Mouse (Mus musculus) liver, postnatal 0 days (tissue): ENCODE results near the gene Lmbrd2. TPM values are rescaled to one million over a fixed set of nuclear protein-coding genes. Genes with fewer than 3 reads are reported as not detected.
A peak's percentile ranks its signal among the peaks of the same experiment; 100 is the strongest.

Source experiments
- ATAC-seq: fragments of 200-750 bp; cut with Nextera tagmentation; 2 replicates; pipeline ENCODE4 v1.8.0; 2017; ENCODE audit warnings: mild to moderate bottlenecking, moderate library complexity
- DNase-seq: peaks from one replicate; pipeline ENCODE4 v3.0.0-alpha.2; 2016
- H3K27ac ChIP-seq: fragments of 300-500 bp; sonication (generic); 2 replicates; pipeline ENCODE4 v1.5.1; 2014; ENCODE audit warnings: antibody characterized with exemption, moderate library complexity, mild to moderate bottlenecking, low read depth
- H3K27me3 ChIP-seq: fragments of 300-500 bp; sonication (generic); 2 replicates; pipeline ENCODE4 v1.6.1; 2014; ENCODE audit warnings: low read length, control low read depth, mixed read lengths; ENCODE audit not compliant: insufficient read depth
- H3K36me3 ChIP-seq: fragments of 300-500 bp; sonication (generic); replicated peaks from 2 replicates; pipeline ENCODE4 v1.6.1; 2014; ENCODE audit warnings: mild to moderate bottlenecking, control low read depth, low read length, moderate library complexity, mixed read lengths; ENCODE audit not compliant: insufficient read depth
- H3K4me1 ChIP-seq: fragments of 300-500 bp; sonication (generic); 2 replicates; pipeline ENCODE4 v1.6.1; 2014; ENCODE audit warnings: antibody characterized with exemption, mild to moderate bottlenecking, control low read depth; ENCODE audit not compliant: insufficient read depth
- H3K4me2 ChIP-seq: fragments of 300-500 bp; sonication (generic); 2 replicates; pipeline ENCODE4 v1.6.1; 2014; ENCODE audit warnings: low read depth, mild to moderate bottlenecking, low read length, moderate library complexity, mixed read lengths
- H3K4me3 ChIP-seq: fragments of 300-500 bp; sonication (generic); 2 replicates; pipeline ENCODE4 v1.5.1; 2014; ENCODE audit warnings: low read depth, low read length
- H3K9ac ChIP-seq: fragments of 300-500 bp; sonication (generic); replicated peaks from 2 replicates; pipeline ENCODE4 v1.6.1; 2014; ENCODE audit warnings: mild to moderate bottlenecking, moderate library complexity
- H3K9me3 ChIP-seq: fragments of 300-500 bp; sonication (generic); 2 replicates; pipeline ENCODE4 v1.6.1; 2016; ENCODE audit warnings: mild to moderate bottlenecking, control low read depth, low read length, mixed read lengths
- CTCF ChIP-seq: sonication (generic); IDR thresholded peaks from 2 replicates; pipeline ENCODE4 v1.5.1; 2016; ENCODE audit warnings: antibody characterized with exemption, low read depth
- EP300 ChIP-seq: IDR thresholded peaks from 2 replicates; pipeline ENCODE4 v1.6.1; 2016; ENCODE audit warnings: antibody characterized with exemption, low read depth, mild to moderate bottlenecking
- WGBS: fragments of 180-500 bp; shearing (Covaris S2); extraction: QIAGEN DNeasy Blood & Tissue Kit; methylation state at CpG from one replicate; pipeline ENCODE4 v1.1.7; 2014; ENCODE audit not compliant: insufficient replicate concordance; 5-methylcytosine and 5-hydroxymethylcytosine counted together
- polyA plus RNA-seq: library from polyadenylated mRNA; unstranded; fragments of >200 nt; fragmentation: Nextera tagmentation; extraction: Ambion mirVana; gene quantifications from 2 replicates; pipeline ENCODE4 v1.2.1, GENCODE M21; 2015

Gene Lmbrd2
- polyA plus RNA-seq = 1.5 and 1.8 TPM in 2 replicates

- Histone ChIP-seq H3K4me3 (peak within 1 kb of the TSS; percentile 99), H3K27me3 (no peaks in the 10 kb centered on the region), H3K36me3 (peaks cover 5% of the 10 kb centered on the region; the same call in 1 of the 2 replicates), H3K4me2 (peak within 1 kb of the TSS; percentile 91), H3K27ac (peak within 1 kb of the TSS; percentile 86), H3K4me1 (peaks cover 20% of the 10 kb centered on the region), H3K9me3 (no peaks in the 10 kb centered on the region), H3K9ac (peak within 1 kb of the TSS; percentile 92)
- TF ChIP-seq EP300 = no peak
- no peak for TF ChIP-seq CTCF
- DNase-seq (peak; percentile 98), ATAC-seq (peak; percentile 100)
- WGBS = under 1% methylated on average over 32 of the region's 34 CpGs
Measured at GRCm38 (mm10) chr15:9140252-9140680, at the start of gene Lmbrd2. Gene Lmbrd2, plus strand, starts transcription at chr15:9140550.

- no peak for TF ChIP-seq EP300
- no peak for TF ChIP-seq CTCF
- WGBS = 70% methylated on average over 5 of the region's 5 CpGs
- H3K9me3 ChIP-seq = no peaks in the 10 kb centered on the region
- H3K27me3 ChIP-seq = no peaks in the 10 kb centered on the region
- DNase-seq (no peak), ATAC-seq (no peak)
- H3K27ac ChIP-seq = no peak overlapping the region
- H3K4me3 ChIP-seq = no peak overlapping the region
- no peak overlapping the region for H3K4me2 ChIP-seq
- peaks cover 15% of the 10 kb centered on the region for H3K4me1 ChIP-seq
- H3K9ac ChIP-seq = no peak overlapping the region
- H3K36me3 ChIP-seq = peaks cover 76% of the 10 kb centered on the region
Measured at GRCm38 (mm10) chr15:9090662-9091061, 49.7 kb upstream of the Lmbrd2 start.

DNA sequence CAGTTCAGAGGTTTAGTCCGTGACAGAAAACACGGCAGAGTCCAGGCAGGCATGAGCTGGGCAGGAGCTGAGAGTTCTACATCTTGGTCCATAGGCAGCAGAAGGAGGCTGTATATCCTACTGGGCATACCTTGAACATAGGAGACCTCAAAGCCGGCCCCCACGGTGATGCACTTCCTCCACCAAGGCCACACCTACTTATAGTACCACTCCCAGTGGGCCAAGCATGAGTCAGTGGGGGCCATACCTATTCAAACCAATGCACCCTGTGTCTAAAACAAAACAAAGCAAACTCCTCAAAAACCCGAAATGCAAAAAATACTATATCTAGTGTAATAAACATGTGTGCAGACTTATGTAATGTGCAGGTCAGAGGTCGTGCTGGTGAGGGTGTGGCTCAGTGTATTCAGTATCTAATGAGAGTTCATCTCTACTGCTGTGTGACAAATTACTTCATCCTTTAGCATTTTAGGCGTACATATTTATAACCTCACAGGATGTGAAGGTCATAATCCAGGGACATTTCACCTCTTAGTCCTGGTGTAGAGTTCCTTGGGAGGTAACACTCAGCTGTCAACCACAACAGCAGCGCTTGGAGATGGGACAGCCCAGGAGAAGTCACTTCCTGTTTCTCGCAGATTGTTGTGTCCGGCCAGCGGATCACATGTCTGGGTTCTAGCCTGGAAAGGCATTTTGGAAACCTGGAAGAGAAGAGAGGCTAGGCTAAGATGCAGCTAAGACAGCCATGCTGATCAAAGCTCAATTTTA, 46.6 kb upstream of the Lmbrd2 start:
- Histone ChIP-seq H3K9ac (no peak overlapping the region), H3K27ac (peak overlapping the region; percentile 0; the same call in 1 of the 2 replicates), H3K4me3 (no peak overlapping the region), H3K9me3 (no peaks in the 10 kb centered on the region), H3K36me3 (peaks cover 72% of the 10 kb centered on the region), H3K4me1 (peaks cover 12% of the 10 kb centered on the region), H3K27me3 (no peaks in the 10 kb centered on the region), H3K4me2 (peak overlapping the region; percentile 33; the same call in 1 of the 2 replicates)
- DNase-seq (no peak), ATAC-seq (peak; percentile 57)
- TF ChIP-seq EP300 (no peak), CTCF (no peak)
- 68% methylated on average over 11 of the region's 11 CpGs for WGBS

GRCm38 (mm10) chr15:9094366-9094750, 46.0 kb upstream of the Lmbrd2 start:
- Histone ChIP-seq H3K4me2 (peak overlapping the region; percentile 33; the same call in 1 of the 2 replicates), H3K4me1 (peaks cover 12% of the 10 kb centered on the region), H3K9ac (no peak overlapping the region), H3K27me3 (no peaks in the 10 kb centered on the region), H3K4me3 (no peak overlapping the region; the same call in 1 of the 2 replicates), H3K36me3 (peaks cover 74% of the 10 kb centered on the region), H3K9me3 (no peaks in the 10 kb centered on the region), H3K27ac (0 out of 2 replicates have a peak overlapping the region, but pooled peaks have one; percentile 0)
- 37% methylated on average over 13 of the region's 13 CpGs for WGBS
- DNase-seq (peak; percentile 65), ATAC-seq (peak; percentile 86)
- TF ChIP-seq CTCF = no peak
- TF ChIP-seq EP300 = no peak

DNA sequence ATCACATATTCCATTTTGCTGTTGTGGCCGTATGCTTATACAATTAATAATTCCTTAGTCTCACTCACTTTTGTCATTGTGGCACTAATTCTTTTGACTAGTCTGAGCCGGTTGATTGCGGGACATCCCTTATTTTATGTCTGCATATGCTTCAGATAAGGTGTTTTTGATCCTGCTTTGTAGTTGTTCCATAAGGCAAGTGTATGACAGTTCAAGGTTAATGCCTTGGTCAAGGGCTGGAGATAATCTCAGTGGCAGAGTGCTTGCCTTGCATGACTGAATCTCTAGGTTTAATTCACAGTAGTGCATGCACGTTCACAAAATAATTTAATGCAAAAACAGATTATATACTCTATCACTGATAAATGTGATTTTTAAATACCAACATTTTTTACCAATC, 43.5 kb upstream of the Lmbrd2 start:
- 77% methylated on average over 4 of the region's 4 CpGs for WGBS
- H3K27me3 ChIP-seq = no peaks in the 10 kb centered on the region

GRCm38 (mm10) chr15:9100446-9101077, 39.8 kb upstream of the Lmbrd2 start:
- DNase-seq (no peak), ATAC-seq (no peak)
- no peak overlapping the region for H3K4me2 ChIP-seq
- peaks cover 90% of the 10 kb centered on the region for H3K36me3 ChIP-seq
- H3K9me3 ChIP-seq = no peaks in the 10 kb centered on the region
- WGBS = 96% methylated on average over 10 of the region's 10 CpGs
- H3K27me3 ChIP-seq = no peaks in the 10 kb centered on the region
- TF ChIP-seq CTCF (no peak), EP300 (no peak)
- H3K4me1 ChIP-seq = no peaks in the 10 kb centered on the region
- no peak overlapping the region for H3K27ac ChIP-seq
- no peak overlapping the region for H3K9ac ChIP-seq
- H3K4me3 ChIP-seq = no peak overlapping the region

More for the DNA sequence above, 43.5 kb upstream of the Lmbrd2 start:
- Histone ChIP-seq H3K27ac (no peak overlapping the region), H3K36me3 (peaks cover 83% of the 10 kb centered on the region), H3K4me1 (peaks cover 12% of the 10 kb centered on the region), H3K9ac (no peak overlapping the region), H3K9me3 (no peaks in the 10 kb centered on the region), H3K4me2 (no peak overlapping the region), H3K4me3 (no peak overlapping the region)
- DNase-seq (no peak), ATAC-seq (no peak)
- TF ChIP-seq EP300 = no peak
- no peak for TF ChIP-seq CTCF
